Mouse (Mus musculus): Measurements from ENCODE around the gene Mapkbp1. TPM values are rescaled to one million over a fixed set of nuclear protein-coding genes. Genes with fewer than 3 reads are reported as not detected.

The Mapkbp1 gene
- polyA plus RNA-seq, 1 experiment from 2014 or later, result 4.5 TPM

DNA sequence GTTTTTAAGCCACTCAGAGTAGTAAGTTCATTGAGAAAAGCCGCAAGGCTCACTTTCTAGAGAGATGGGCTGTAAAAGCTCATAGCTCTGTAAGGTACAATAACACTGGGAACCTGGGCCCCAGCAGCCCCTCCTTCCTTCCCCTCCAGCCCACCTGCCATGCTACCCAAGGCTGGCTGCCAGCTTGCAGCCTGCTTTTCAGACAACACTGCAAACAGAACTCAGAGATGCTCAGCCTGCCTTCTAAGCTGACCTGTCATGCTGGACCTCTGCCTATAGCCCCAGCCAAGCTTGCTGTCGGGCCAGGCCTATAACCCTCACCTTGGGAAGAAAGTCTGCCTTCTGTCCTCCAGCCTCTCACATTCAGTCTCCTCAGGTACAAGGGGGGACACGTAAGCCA, 72.2 kb downstream of the Mapkbp1 start:
- H3K27ac ChIP-seq, result no peak overlapping the region
- no peak overlapping the region for H3K4me3 ChIP-seq

DNA sequence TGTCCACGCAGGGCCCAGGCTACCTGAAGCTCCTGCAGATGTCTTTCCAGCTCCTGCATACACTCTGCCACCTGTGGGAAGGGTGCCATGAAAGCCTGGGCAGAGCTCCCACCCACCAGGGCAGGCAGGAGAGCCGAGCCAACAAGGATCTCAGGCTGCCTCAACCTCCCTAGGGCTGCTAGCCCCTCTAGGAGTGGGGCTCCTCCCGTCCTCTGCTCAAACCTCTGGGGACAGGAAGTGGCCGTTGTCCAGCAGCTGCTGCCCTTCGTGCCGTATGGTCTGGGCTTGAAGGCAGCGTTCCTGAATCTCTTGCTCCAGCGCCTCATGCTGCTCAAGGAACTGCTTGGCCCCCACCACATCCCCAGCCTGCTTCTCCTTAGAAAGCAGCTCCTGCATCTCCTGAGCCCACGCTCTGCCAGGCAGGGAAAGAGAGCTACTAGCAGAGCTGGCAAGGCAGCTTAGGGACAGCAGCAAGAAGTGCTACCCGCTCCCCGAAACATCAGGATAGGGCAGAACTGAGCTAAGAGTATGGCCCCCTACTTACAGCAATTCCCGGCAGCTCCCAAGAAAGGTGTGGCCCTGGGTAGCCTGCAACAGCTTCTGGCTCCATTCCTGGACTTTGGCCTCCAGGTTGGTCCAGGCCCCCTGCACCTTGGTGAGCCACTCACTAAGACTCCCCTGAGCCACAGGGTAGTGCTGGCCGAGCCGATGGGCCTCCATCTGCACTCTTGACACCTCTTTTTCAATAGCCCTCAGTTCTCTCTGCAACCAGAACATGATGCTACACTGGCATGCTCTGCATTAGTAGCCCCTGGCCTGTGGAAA, 74.2 kb downstream of the Mapkbp1 start:
- no peak for DNase-seq (ENCODE audit: low spot score)
- peak overlapping the region; percentile 5; the same call in 1 of the 2 replicates for H3K27ac ChIP-seq
- 72% methylated on average over 14 of the region's 14 CpGs for WGBS

More for the DNA sequence above, 72.2 kb downstream of the Mapkbp1 start:
- DNase-seq (ENCODE audit: low spot score), result no peak
- 66% methylated on average over 3 of the region's 3 CpGs for WGBS
- peaks cover 30% of the 10 kb centered on the region for H3K36me3 ChIP-seq
- peaks cover 25% of the 10 kb centered on the region for H3K4me1 ChIP-seq
- H3K9me3 ChIP-seq (replicated peaks), result no peaks in the 10 kb centered on the region
- H3K27me3 ChIP-seq (ENCODE audit: low read depth, poor library complexity, severe bottlenecking), result no peaks in the 10 kb centered on the region

GRCm38 (mm10) chr2:120048173-120048572, 75.7 kb downstream of the Mapkbp1 start:
- Histone ChIP-seq H3K27ac (no peak overlapping the region), H3K36me3 (no peaks in the 10 kb centered on the region), H3K4me3 (no peak overlapping the region), H3K27me3 (ENCODE audit: low read depth, poor library complexity, severe bottlenecking) (no peaks in the 10 kb centered on the region), H3K4me1 (peaks cover 28% of the 10 kb centered on the region), H3K9me3 (replicated peaks) (no peaks in the 10 kb centered on the region)
- 79% methylated on average over 9 of the region's 9 CpGs for WGBS
- no peak for DNase-seq (ENCODE audit: low spot score)

More for the DNA sequence above, 74.2 kb downstream of the Mapkbp1 start:
- peaks cover 28% of the 10 kb centered on the region for H3K4me1 ChIP-seq
- H3K9me3 ChIP-seq (replicated peaks), result no peaks in the 10 kb centered on the region
- no peaks in the 10 kb centered on the region for H3K27me3 ChIP-seq (ENCODE audit: low read depth, poor library complexity, severe bottlenecking)
- H3K4me3 ChIP-seq, result no peak overlapping the region
- peaks cover 10% of the 10 kb centered on the region for H3K36me3 ChIP-seq

DNA sequence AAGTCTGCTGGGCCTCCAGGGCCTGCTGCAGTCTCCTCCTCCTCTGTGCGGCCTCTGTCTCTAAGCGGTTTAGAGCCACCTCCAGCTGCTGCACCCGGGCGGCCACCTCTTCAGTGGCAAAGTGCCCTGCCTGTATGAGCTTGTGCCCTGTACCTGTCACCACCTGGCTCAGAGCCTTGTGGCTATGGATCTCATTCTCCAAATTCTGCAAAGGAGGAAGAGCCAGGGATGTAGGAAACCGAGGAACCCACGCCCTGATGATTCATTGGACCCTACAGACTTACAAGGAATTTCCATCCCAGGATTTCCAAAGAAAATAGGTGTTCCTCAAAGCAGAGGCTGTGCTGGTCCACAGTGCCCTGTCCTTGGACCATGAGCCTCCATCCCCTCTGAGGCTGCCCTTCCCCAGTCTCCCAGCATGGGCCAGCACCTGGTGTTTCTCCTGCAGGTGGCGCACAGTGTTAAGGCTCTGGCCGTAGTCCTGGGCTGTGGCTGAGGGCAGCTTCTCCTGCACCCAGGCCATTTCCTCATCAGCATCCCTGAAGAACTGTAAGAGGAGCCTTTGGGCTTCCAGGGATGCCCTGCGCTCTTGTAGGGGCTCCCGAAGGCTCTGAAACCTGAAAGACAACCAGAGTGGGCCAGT, 77.3 kb downstream of the Mapkbp1 start:
- peak; percentile 63 for DNase-seq (ENCODE audit: low spot score)
- Histone ChIP-seq H3K4me3 (no peak overlapping the region), H3K4me1 (peaks cover 17% of the 10 kb centered on the region), H3K27ac (no peak overlapping the region), H3K36me3 (no peaks in the 10 kb centered on the region), H3K27me3 (ENCODE audit: low read depth, poor library complexity, severe bottlenecking) (no peaks in the 10 kb centered on the region), H3K9me3 (replicated peaks) (no peaks in the 10 kb centered on the region)
- WGBS, result 59% methylated on average over 10 of the region's 10 CpGs

GRCm38 (mm10) chr2:120051405-120051804, 78.9 kb downstream of the Mapkbp1 start:
- Histone ChIP-seq H3K4me1 (peaks cover 9% of the 10 kb centered on the region), H3K27ac (no peak overlapping the region), H3K9me3 (replicated peaks) (no peaks in the 10 kb centered on the region), H3K27me3 (ENCODE audit: low read depth, poor library complexity, severe bottlenecking) (no peaks in the 10 kb centered on the region), H3K4me3 (no peak overlapping the region), H3K36me3 (no peaks in the 10 kb centered on the region)
- WGBS, result 78% methylated on average over 6 of the region's 6 CpGs
- no peak for DNase-seq (ENCODE audit: low spot score)

DNA sequence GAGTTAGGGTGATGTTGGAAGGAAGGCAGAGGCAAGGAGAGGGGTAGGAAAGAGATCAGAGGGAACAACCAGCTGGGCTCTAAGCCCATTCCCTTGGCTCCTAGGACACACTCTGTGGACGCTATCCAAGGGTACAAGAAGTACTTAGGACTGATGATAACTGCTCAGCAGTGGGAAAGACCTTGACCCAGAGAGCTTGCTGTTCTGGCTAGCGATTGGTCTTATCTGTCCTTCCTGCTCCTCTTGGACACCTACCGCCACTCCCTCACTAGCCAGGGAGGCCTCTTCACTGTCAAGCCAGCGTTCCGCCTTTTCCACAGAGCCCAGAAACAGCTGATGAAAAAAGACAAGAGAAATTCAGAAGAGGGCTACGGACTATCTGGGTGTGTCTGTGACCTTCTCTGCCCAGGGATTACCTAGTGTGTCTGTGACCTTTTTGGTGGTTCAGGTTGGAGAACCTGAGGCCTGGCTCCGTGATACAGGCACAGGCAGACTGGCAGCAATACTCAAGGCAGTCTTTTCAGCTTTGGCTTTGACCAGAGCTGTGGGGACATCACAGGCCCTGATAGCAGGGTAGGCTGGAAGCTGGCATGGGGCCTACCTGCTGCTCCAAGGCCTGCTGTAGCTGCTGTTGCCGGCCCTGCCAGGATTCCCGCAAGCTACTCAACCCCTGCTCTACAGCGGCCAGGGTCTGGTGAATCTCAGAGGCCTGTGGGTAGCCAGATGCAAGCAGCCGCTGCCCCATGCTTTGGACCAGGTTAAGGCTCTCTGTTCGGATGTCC, 82.5 kb downstream of the Mapkbp1 start:
- Histone ChIP-seq H3K36me3 (no peaks in the 10 kb centered on the region), H3K9me3 (replicated peaks) (no peaks in the 10 kb centered on the region), H3K4me3 (no peak overlapping the region), H3K4me1 (0 out of 2 replicates have a peak, but pooled peaks cover 9% of the 10 kb centered on the region), H3K27me3 (ENCODE audit: low read depth, poor library complexity, severe bottlenecking) (no peaks in the 10 kb centered on the region), H3K27ac (no peak overlapping the region; the same call in 1 of the 2 replicates)
- no peak for DNase-seq (ENCODE audit: low spot score)
- 92% methylated on average over 12 of the region's 12 CpGs for WGBS

DNA sequence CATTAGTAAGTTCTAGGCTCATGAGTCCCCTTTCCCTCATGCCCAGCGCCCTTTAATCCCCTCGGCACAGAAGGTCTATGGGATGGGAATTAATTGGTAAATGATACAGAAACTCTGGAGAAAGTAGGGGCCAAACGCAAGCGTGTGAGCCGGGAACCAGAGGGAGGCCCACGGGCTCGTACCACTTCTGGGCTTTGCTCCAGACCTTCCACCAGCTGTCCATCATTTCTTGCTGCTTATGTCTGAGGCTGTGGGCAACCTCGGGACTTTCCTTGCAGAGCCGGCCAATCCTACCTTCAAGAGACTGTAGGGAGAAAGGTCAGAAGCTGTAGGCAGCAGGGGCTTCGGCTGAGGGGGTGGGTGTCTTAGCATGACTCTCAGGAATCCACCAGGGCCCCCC, 83.4 kb downstream of the Mapkbp1 start:
- H3K27ac ChIP-seq, result 0 out of 2 replicates have a peak overlapping the region, but pooled peaks have one; percentile 10
- no peaks in the 10 kb centered on the region for H3K36me3 ChIP-seq
- 92% methylated on average over 10 of the region's 10 CpGs for WGBS
- H3K9me3 ChIP-seq (replicated peaks), result no peaks in the 10 kb centered on the region
- no peaks in the 10 kb centered on the region for H3K27me3 ChIP-seq (ENCODE audit: low read depth, poor library complexity, severe bottlenecking)
- H3K4me3 ChIP-seq, result no peak overlapping the region
- no peak for DNase-seq (ENCODE audit: low spot score)
- H3K4me1 ChIP-seq, result 0 out of 2 replicates have a peak, but pooled peaks cover 9% of the 10 kb centered on the region

DNA sequence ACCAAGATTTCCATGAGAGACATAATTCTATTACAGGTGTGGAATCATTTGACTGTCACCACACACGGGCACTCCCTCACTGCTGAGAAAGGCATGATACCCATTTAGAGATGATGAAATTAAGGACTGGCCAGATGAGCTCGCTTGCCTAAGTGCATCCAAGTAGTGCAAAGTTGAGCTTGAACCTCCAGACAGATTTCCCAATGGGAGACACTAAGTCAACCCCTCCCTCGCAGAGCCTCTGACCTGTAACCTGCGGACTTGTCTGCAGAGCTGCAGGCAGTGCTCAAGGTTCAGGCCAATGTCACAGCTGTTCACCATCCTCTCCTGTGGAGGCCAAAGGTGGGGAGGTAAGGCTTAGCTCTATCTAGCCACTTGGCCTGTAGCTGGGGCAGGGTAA, 86.3 kb downstream of the Mapkbp1 start:
- Histone ChIP-seq H3K4me3 (no peak overlapping the region), H3K27me3 (ENCODE audit: low read depth, poor library complexity, severe bottlenecking) (no peaks in the 10 kb centered on the region), H3K27ac (no peak overlapping the region), H3K4me1 (0 out of 2 replicates have a peak, but pooled peaks cover 6% of the 10 kb centered on the region), H3K9me3 (replicated peaks) (no peaks in the 10 kb centered on the region), H3K36me3 (no peaks in the 10 kb centered on the region)
- no peak for DNase-seq (ENCODE audit: low spot score)
- 91% methylated on average over 4 of the region's 4 CpGs for WGBS

DNA sequence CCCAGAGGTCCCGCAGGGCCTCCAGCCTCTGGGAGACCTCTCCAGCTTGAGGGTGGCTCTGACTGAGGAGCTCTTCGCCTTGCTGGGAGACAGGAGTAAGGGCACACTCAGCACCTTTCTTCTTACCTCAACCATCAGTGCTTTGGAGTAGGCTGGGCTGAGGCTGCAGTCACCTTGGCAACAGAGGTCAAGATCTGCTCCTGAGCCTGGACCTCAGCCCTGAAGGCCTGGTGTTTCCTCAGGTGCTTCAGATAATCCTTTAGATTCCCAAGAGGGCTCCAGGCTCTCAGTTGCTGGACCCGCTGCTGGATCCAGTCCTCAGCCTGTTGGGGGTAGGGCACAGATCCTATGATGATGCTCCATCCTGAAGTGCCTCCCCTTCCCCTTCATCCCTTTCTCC, 87.0 kb downstream of the Mapkbp1 start:
- H3K4me1 ChIP-seq, result 0 out of 2 replicates have a peak, but pooled peaks cover 6% of the 10 kb centered on the region
- no peak for DNase-seq (ENCODE audit: low spot score)
- no peaks in the 10 kb centered on the region for H3K27me3 ChIP-seq (ENCODE audit: low read depth, poor library complexity, severe bottlenecking)
- no peak overlapping the region for H3K4me3 ChIP-seq
- H3K27ac ChIP-seq, result no peak overlapping the region
- no peaks in the 10 kb centered on the region for H3K9me3 ChIP-seq (replicated peaks)
- no peaks in the 10 kb centered on the region for H3K36me3 ChIP-seq
- 81% methylated on average over 3 of the region's 3 CpGs for WGBS

GRCm38 (mm10) chr2:120060190-120060589, 87.7 kb downstream of the Mapkbp1 start:
- Histone ChIP-seq H3K4me3 (no peak overlapping the region), H3K4me1 (0 out of 2 replicates have a peak, but pooled peaks cover 6% of the 10 kb centered on the region), H3K27ac (no peak overlapping the region), H3K9me3 (replicated peaks) (no peaks in the 10 kb centered on the region), H3K27me3 (ENCODE audit: low read depth, poor library complexity, severe bottlenecking) (no peaks in the 10 kb centered on the region), H3K36me3 (no peaks in the 10 kb centered on the region)
- 72% methylated on average over 6 of the region's 6 CpGs for WGBS
- DNase-seq (ENCODE audit: low spot score), result no peak

- Histone ChIP-seq H3K4me1 (0 out of 2 replicates have a peak, but pooled peaks cover 6% of the 10 kb centered on the region), H3K36me3 (no peaks in the 10 kb centered on the region), H3K27ac (no peak overlapping the region), H3K4me3 (no peak overlapping the region), H3K9me3 (replicated peaks) (no peaks in the 10 kb centered on the region), H3K27me3 (ENCODE audit: low read depth, poor library complexity, severe bottlenecking) (no peaks in the 10 kb centered on the region)
- WGBS, result 78% methylated on average over 9 of the region's 9 CpGs
- no peak for DNase-seq (ENCODE audit: low spot score)
These were observed 88.2 kb downstream of the Mapkbp1 start for GRCm38 (mm10) chr2:120060651-120061050.

DNA sequence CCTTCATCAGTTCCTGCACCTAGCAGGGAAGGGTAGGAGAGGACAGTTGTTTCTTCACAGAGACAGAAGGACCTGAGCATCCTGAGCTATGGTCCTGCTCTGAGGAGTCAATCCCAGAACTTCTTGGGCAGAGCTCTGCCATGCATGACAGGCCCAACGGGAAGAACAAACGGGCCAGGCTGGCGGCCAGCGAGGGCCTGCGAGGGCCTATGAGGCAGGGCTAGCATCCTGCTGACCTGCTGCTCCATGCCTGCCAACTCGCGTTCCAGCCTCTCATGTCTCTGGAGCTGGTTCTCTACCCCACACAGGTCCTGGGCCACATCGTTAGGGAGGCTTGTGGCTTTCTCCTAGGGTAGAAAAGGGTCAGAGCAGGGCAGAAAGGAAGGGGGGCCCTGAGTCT, 89.7 kb downstream of the Mapkbp1 start:
- Histone ChIP-seq H3K36me3 (no peaks in the 10 kb centered on the region), H3K9me3 (replicated peaks) (no peaks in the 10 kb centered on the region), H3K4me3 (no peak overlapping the region), H3K27me3 (ENCODE audit: low read depth, poor library complexity, severe bottlenecking) (no peaks in the 10 kb centered on the region), H3K4me1 (0 out of 2 replicates have a peak, but pooled peaks cover 6% of the 10 kb centered on the region), H3K27ac (no peak overlapping the region)
- 89% methylated on average over 8 of the region's 8 CpGs for WGBS
- no peak for DNase-seq (ENCODE audit: low spot score)
